In the genomic region with DNA sequence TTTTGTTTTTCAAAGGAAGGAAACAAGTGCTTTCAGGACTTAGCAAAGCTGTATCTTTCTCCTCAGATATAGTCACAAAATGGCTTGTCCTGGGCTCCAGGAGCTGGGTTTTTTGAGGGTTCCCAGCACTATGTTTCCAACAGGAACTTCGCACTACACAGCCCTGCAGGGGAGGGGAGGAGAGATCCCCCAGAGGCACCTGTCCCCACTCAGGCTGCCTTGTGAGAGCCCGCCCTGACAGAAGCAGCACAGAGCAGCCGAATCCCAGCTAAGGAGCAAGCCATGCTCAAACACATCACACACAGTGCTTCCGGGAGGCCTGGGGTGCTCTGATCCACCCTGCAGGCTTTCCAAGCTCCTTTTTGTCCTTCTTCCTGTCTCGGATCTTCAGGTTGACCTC, we compare ENCODE assay signal across 23 mouse cellular contexts.
DNase-seq lines count a peak whose midpoint lies in the region; ATAC-seq lines count a peak whose summit lies in the region.
"Had no signal": no experiment of that assay in that cellular context is flagged by ENCODE, and none has a peak within 500 bp of the region (broad histone marks: within the 10 kb centered on the region; RNA-seq: fewer than 3 reads in every experiment).

No protein-coding gene starts in this region.

- H3K4me3 ChIP-seq in hindbrain, embryonic 10.5 days, result no peak overlapping the region
- H3K4me3 ChIP-seq in hindbrain, embryonic 11.5 days (ENCODE audit: low read depth, low read length), result no peak overlapping the region
- H3K4me3 ChIP-seq in kidney, embryonic 15.5 days (replicated peaks), result no peak overlapping the region
- no peak overlapping the region for H3K4me3 ChIP-seq in limb, embryonic 12.5 days (replicated peaks)
- H3K4me3 ChIP-seq in limb, embryonic 10.5 days, result no peak overlapping the region
- H3K4me3 ChIP-seq: forebrain, embryonic 10.5 days; forebrain, embryonic 13.5 days; heart, adult 2 months; heart, embryonic 10.5 days; heart, embryonic 13.5 days had no signal

- H3K36me3 ChIP-seq in hindbrain, embryonic 10.5 days, result no peaks in the 10 kb centered on the region
- H3K36me3 ChIP-seq in hindbrain, embryonic 11.5 days (ENCODE audit: control insufficient read depth, insufficient read depth, low read length), result no peaks in the 10 kb centered on the region
- no peaks in the 10 kb centered on the region for H3K36me3 ChIP-seq in kidney, embryonic 15.5 days
- H3K36me3 ChIP-seq in limb, embryonic 12.5 days, result no peaks in the 10 kb centered on the region
- H3K36me3 ChIP-seq in limb, embryonic 10.5 days, result no peaks in the 10 kb centered on the region
- H3K36me3 ChIP-seq: forebrain, embryonic 10.5 days; heart, embryonic 10.5 days; heart, embryonic 13.5 days had no signal

- no peak for ATAC-seq in hindbrain, embryonic 11.5 days (ENCODE audit: low FRiP score)
- ATAC-seq in kidney, embryonic 15.5 days (replicated peaks; ENCODE audit: low FRiP score), result 0 out of 2 replicates have a peak, but pooled peaks have one; percentile 62
- no peak for ATAC-seq in limb, embryonic 12.5 days (ENCODE audit: insufficient number of reproducible peaks, insufficient read depth, low FRiP score, low TSS enrichment, low read depth)
- ATAC-seq: activated CD4-positive, CD25-positive, alpha-beta regulatory T cell, adult 4 months; forebrain, embryonic 13.5 days; forebrain, embryonic 16.5 days had no signal

- 79% methylated on average over 5 of the region's 5 CpGs for WGBS in hindbrain, embryonic 10.5 days
- 86% methylated on average over 5 of the region's 5 CpGs for WGBS in hindbrain, embryonic 11.5 days
- 34% methylated on average over 5 of the region's 5 CpGs for WGBS in kidney, embryonic 15.5 days
- WGBS in limb, embryonic 12.5 days, result 51% methylated on average over 5 of the region's 5 CpGs
- WGBS in limb, embryonic 10.5 days, result 72% methylated on average over 5 of the region's 5 CpGs

- H3K9ac ChIP-seq in hindbrain, embryonic 11.5 days (ENCODE audit: low read depth, low read length), result no peak overlapping the region
- H3K9ac ChIP-seq in kidney, embryonic 15.5 days, result no peak overlapping the region
- no peak overlapping the region for H3K9ac ChIP-seq in limb, embryonic 12.5 days (replicated peaks)
- H3K9ac ChIP-seq: forebrain, embryonic 13.5 days; heart, embryonic 13.5 days; hindbrain, embryonic 14.5 days had no signal

- no peaks in the 10 kb centered on the region for H3K27me3 ChIP-seq in hindbrain, embryonic 10.5 days (ENCODE audit: insufficient read depth, poor library complexity, severe bottlenecking)
- H3K27me3 ChIP-seq in hindbrain, embryonic 11.5 days (ENCODE audit: control insufficient read depth, insufficient read depth, low read length), result no peaks in the 10 kb centered on the region
- H3K27me3 ChIP-seq in kidney, embryonic 15.5 days, result no peaks in the 10 kb centered on the region
- no peaks in the 10 kb centered on the region for H3K27me3 ChIP-seq in limb, embryonic 12.5 days
- no peaks in the 10 kb centered on the region for H3K27me3 ChIP-seq in limb, embryonic 10.5 days (ENCODE audit: low read depth, poor library complexity, severe bottlenecking)
- H3K27me3 ChIP-seq: forebrain, embryonic 13.5 days; heart, embryonic 13.5 days had no signal

- no peak for DNase-seq in hindbrain, embryonic 10.5 days (ENCODE audit: low spot score)
- DNase-seq in hindbrain, embryonic 11.5 days (ENCODE audit: low spot score), result no peak
- no peak for DNase-seq in kidney, postnatal 25 days
- DNase-seq in limb, embryonic 10.5 days (ENCODE audit: low spot score), result no peak
- DNase-seq: adrenal gland, adult 8-10 months; adrenal gland, postnatal 25 days; cerebellum, adult 11-12 months; cerebellum, adult 8-10 months; cerebellum, postnatal 14 days; gastrocnemius, postnatal 10 days; gastrocnemius, postnatal 36 days; heart, adult 2 months; heart, postnatal 14 days; heart, postnatal 4 days had no signal

- H3K4me1 ChIP-seq in hindbrain, embryonic 10.5 days (replicated peaks), result peaks cover 18% of the 10 kb centered on the region
- H3K4me1 ChIP-seq in hindbrain, embryonic 11.5 days (replicated peaks; ENCODE audit: control insufficient read depth, insufficient read depth, low read length), result no peaks in the 10 kb centered on the region
- H3K4me1 ChIP-seq in kidney, embryonic 15.5 days, result peaks cover 27% of the 10 kb centered on the region
- H3K4me1 ChIP-seq in limb, embryonic 12.5 days (replicated peaks), result peaks cover 11% of the 10 kb centered on the region
- peaks cover 9% of the 10 kb centered on the region for H3K4me1 ChIP-seq in limb, embryonic 10.5 days
- H3K4me1 ChIP-seq: heart, embryonic 10.5 days; heart, embryonic 13.5 days had no signal

- H3K27ac ChIP-seq in hindbrain, embryonic 10.5 days, result peak overlapping the region; percentile 36; the same call in 1 of the 2 replicates
- no peak overlapping the region for H3K27ac ChIP-seq in hindbrain, embryonic 11.5 days (ENCODE audit: low read depth, low read length)
- peak overlapping the region; percentile 70 for H3K27ac ChIP-seq in kidney, embryonic 15.5 days
- peak overlapping the region; percentile 59; the same call in 1 of the 2 replicates for H3K27ac ChIP-seq in limb, embryonic 12.5 days
- no peak overlapping the region for H3K27ac ChIP-seq in limb, embryonic 10.5 days
- H3K27ac ChIP-seq: forebrain, embryonic 10.5 days; forebrain, embryonic 13.5 days; heart, adult 2 months; heart, embryonic 10.5 days; heart, embryonic 13.5 days; hindbrain, embryonic 14.5 days had no signal

- H3K9me3 ChIP-seq in hindbrain, embryonic 10.5 days, result no peaks in the 10 kb centered on the region
- no peaks in the 10 kb centered on the region for H3K9me3 ChIP-seq in hindbrain, embryonic 11.5 days (ENCODE audit: control insufficient read depth, low read length)
- no peaks in the 10 kb centered on the region for H3K9me3 ChIP-seq in kidney, embryonic 15.5 days (replicated peaks)
- H3K9me3 ChIP-seq in limb, embryonic 12.5 days, result no peaks in the 10 kb centered on the region
- no peaks in the 10 kb centered on the region for H3K9me3 ChIP-seq in limb, embryonic 10.5 days (replicated peaks)
- H3K9me3 ChIP-seq: forebrain, embryonic 10.5 days; forebrain, embryonic 13.5 days; heart, embryonic 10.5 days; heart, embryonic 13.5 days had no signal

- no peak overlapping the region for H3K4me2 ChIP-seq in hindbrain, embryonic 11.5 days (replicated peaks; ENCODE audit: low read depth, low read length)
- H3K4me2 ChIP-seq in kidney, embryonic 15.5 days, result no peak overlapping the region
- H3K4me2 ChIP-seq in limb, embryonic 12.5 days, result no peak overlapping the region; the same call in 1 of the 2 replicates
- H3K4me2 ChIP-seq: forebrain, embryonic 13.5 days; heart, embryonic 13.5 days; hindbrain, embryonic 14.5 days had no signal

Comparison
In these comparisons a context has a peak if more than half of its experiments do, and no peak if none do; other contexts are left out.
1. H3K27ac ChIP-seq: peak in hindbrain, embryonic 10.5 days (single experiment), kidney, embryonic 15.5 days (single experiment) and limb, embryonic 12.5 days (single experiment); none in hindbrain, embryonic 11.5 days (single experiment) and limb, embryonic 10.5 days (single experiment).